Mouse (Mus musculus): ENCODE measurements around the gene Vdr. TPM values are rescaled to one million over a fixed set of nuclear protein-coding genes. Genes with fewer than 3 reads are reported as not detected.

The Vdr gene
- polyA plus RNA-seq, 1 experiment from 2014 or later: 20.6 TPM

- Histone ChIP-seq H3K4me2 (ENCODE audit: low read length) (no peak overlapping the region), H3K27me3 (ENCODE audit: insufficient read depth, low read length) (no peaks in the 10 kb centered on the region), H3K9ac (ENCODE audit: low read depth, low read length) (no peak overlapping the region), H3K4me1 (replicated peaks; ENCODE audit: insufficient read depth, low read length) (no peaks in the 10 kb centered on the region), H3K9me3 (replicated peaks; ENCODE audit: low read length) (no peaks in the 10 kb centered on the region), H3K4me3 (replicated peaks; ENCODE audit: low read depth, low read length) (no peak overlapping the region), H3K36me3 (ENCODE audit: insufficient read depth, low read length) (no peaks in the 10 kb centered on the region), H3K27ac (peak overlapping the region; percentile 71)
- WGBS: 52% methylated on average over 8 of the region's 8 CpGs
- ATAC-seq (replicated peaks; ENCODE audit: low FRiP score, low read depth) (peak; percentile 84), DNase-seq (ENCODE audit: low spot score) (peak; percentile 66)
- no peak for TF ChIP-seq CTCF (IDR thresholded peaks at IDR 0.05; ENCODE audit: low read depth)
Measured at GRCm38 (mm10) chr15:97943356-97943755, 32.9 kb upstream of the Vdr start.

- Histone ChIP-seq H3K4me2 (ENCODE audit: low read length) (no peak overlapping the region), H3K27me3 (ENCODE audit: insufficient read depth, low read length) (no peaks in the 10 kb centered on the region), H3K9ac (ENCODE audit: low read depth, low read length) (no peak overlapping the region), H3K9me3 (replicated peaks; ENCODE audit: low read length) (no peaks in the 10 kb centered on the region), H3K4me1 (replicated peaks; ENCODE audit: insufficient read depth, low read length) (no peaks in the 10 kb centered on the region), H3K4me3 (replicated peaks; ENCODE audit: low read depth, low read length) (no peak overlapping the region), H3K27ac (peak overlapping the region; percentile 47), H3K36me3 (ENCODE audit: insufficient read depth, low read length) (no peaks in the 10 kb centered on the region)
- DNase-seq (ENCODE audit: low spot score) (no peak), ATAC-seq (replicated peaks; ENCODE audit: low FRiP score, low read depth) (no peak)
- 82% methylated on average over 8 of the region's 8 CpGs for WGBS
- TF ChIP-seq CTCF (IDR thresholded peaks at IDR 0.05; ENCODE audit: low read depth): no peak
Measured at GRCm38 (mm10) chr15:97942538-97942937, 32.1 kb upstream of the Vdr start.

GRCm38 (mm10) chr15:97941306-97941705 is 30.9 kb upstream of the Vdr start:
- TF ChIP-seq CTCF (IDR thresholded peaks at IDR 0.05; ENCODE audit: low read depth): no peak
- Histone ChIP-seq H3K9me3 (replicated peaks; ENCODE audit: low read length) (no peaks in the 10 kb centered on the region), H3K36me3 (ENCODE audit: insufficient read depth, low read length) (no peaks in the 10 kb centered on the region), H3K9ac (ENCODE audit: low read depth, low read length) (no peak overlapping the region), H3K4me3 (replicated peaks; ENCODE audit: low read depth, low read length) (no peak overlapping the region), H3K27ac (no peak overlapping the region), H3K4me2 (ENCODE audit: low read length) (no peak overlapping the region), H3K4me1 (replicated peaks; ENCODE audit: insufficient read depth, low read length) (no peaks in the 10 kb centered on the region), H3K27me3 (ENCODE audit: insufficient read depth, low read length) (no peaks in the 10 kb centered on the region)
- no peak for DNase-seq (ENCODE audit: low spot score)
- ATAC-seq (replicated peaks; ENCODE audit: low FRiP score, low read depth): no peak
- 77% methylated on average over 2 of the region's 2 CpGs for WGBS

GRCm38 (mm10) chr15:97940088-97940487 is 29.7 kb upstream of the Vdr start:
- WGBS: 91% methylated on average over 2 of the region's 2 CpGs

GRCm38 (mm10) chr15:97938580-97938979 is 28.1 kb upstream of the Vdr start:
- ATAC-seq (replicated peaks; ENCODE audit: low FRiP score, low read depth) (0 out of 2 replicates have a peak, but pooled peaks have one; percentile 15), DNase-seq (ENCODE audit: low spot score) (no peak)
- no peaks in the 10 kb centered on the region for H3K4me1 ChIP-seq (replicated peaks; ENCODE audit: insufficient read depth, low read length)
- peak overlapping the region; percentile 40; the same call in 1 of the 2 replicates for H3K27ac ChIP-seq
- H3K9me3 ChIP-seq (replicated peaks; ENCODE audit: low read length): no peaks in the 10 kb centered on the region
- TF ChIP-seq CTCF (IDR thresholded peaks at IDR 0.05; ENCODE audit: low read depth): no peak
- no peaks in the 10 kb centered on the region for H3K27me3 ChIP-seq (ENCODE audit: insufficient read depth, low read length)
- no peak overlapping the region for H3K9ac ChIP-seq (ENCODE audit: low read depth, low read length)
- no peak overlapping the region for H3K4me2 ChIP-seq (ENCODE audit: low read length)
- WGBS: 41% methylated on average over 6 of the region's 6 CpGs
- H3K4me3 ChIP-seq (replicated peaks; ENCODE audit: low read depth, low read length): no peak overlapping the region
- H3K36me3 ChIP-seq (ENCODE audit: insufficient read depth, low read length): no peaks in the 10 kb centered on the region

More at GRCm38 (mm10) chr15:97940088-97940487, 29.7 kb upstream of the Vdr start:
- H3K27me3 ChIP-seq (ENCODE audit: insufficient read depth, low read length): no peaks in the 10 kb centered on the region
- no peaks in the 10 kb centered on the region for H3K9me3 ChIP-seq (replicated peaks; ENCODE audit: low read length)
- no peak overlapping the region for H3K4me3 ChIP-seq (replicated peaks; ENCODE audit: low read depth, low read length)
- no peak for DNase-seq (ENCODE audit: low spot score)
- TF ChIP-seq CTCF (IDR thresholded peaks at IDR 0.05; ENCODE audit: low read depth): no peak
- H3K36me3 ChIP-seq (ENCODE audit: insufficient read depth, low read length): no peaks in the 10 kb centered on the region
- H3K9ac ChIP-seq (ENCODE audit: low read depth, low read length): no peak overlapping the region
- ATAC-seq (replicated peaks; ENCODE audit: low FRiP score, low read depth): no peak
- H3K27ac ChIP-seq: no peak overlapping the region
- no peaks in the 10 kb centered on the region for H3K4me1 ChIP-seq (replicated peaks; ENCODE audit: insufficient read depth, low read length)
- no peak overlapping the region for H3K4me2 ChIP-seq (ENCODE audit: low read length)

- no peaks in the 10 kb centered on the region for H3K27me3 ChIP-seq (ENCODE audit: insufficient read depth, low read length)
- DNase-seq (ENCODE audit: low spot score) (no peak), ATAC-seq (replicated peaks; ENCODE audit: low FRiP score, low read depth) (0 out of 2 replicates have a peak, but pooled peaks have one; percentile 47)
- no peak for TF ChIP-seq CTCF (IDR thresholded peaks at IDR 0.05; ENCODE audit: low read depth)
- no peak overlapping the region for H3K4me2 ChIP-seq (ENCODE audit: low read length)
- no peaks in the 10 kb centered on the region for H3K9me3 ChIP-seq (replicated peaks; ENCODE audit: low read length)
- peaks cover 10% of the 10 kb centered on the region for H3K4me1 ChIP-seq (replicated peaks; ENCODE audit: insufficient read depth, low read length)
- H3K9ac ChIP-seq (ENCODE audit: low read depth, low read length): no peak overlapping the region
- WGBS: 50% methylated on average over 12 of the region's 12 CpGs
- no peaks in the 10 kb centered on the region for H3K36me3 ChIP-seq (ENCODE audit: insufficient read depth, low read length)
- H3K27ac ChIP-seq: no peak overlapping the region; the same call in 1 of the 2 replicates
- H3K4me3 ChIP-seq (replicated peaks; ENCODE audit: low read depth, low read length): no peak overlapping the region
Measured at GRCm38 (mm10) chr15:97932441-97932840, 22.0 kb upstream of the Vdr start.

GRCm38 (mm10) chr15:97929259-97929824 is 18.9 kb upstream of the Vdr start:
- no peak for TF ChIP-seq CTCF (IDR thresholded peaks at IDR 0.05; ENCODE audit: low read depth)
- no peaks in the 10 kb centered on the region for H3K36me3 ChIP-seq (ENCODE audit: insufficient read depth, low read length)
- H3K9ac ChIP-seq (ENCODE audit: low read depth, low read length): no peak overlapping the region
- H3K4me1 ChIP-seq (replicated peaks; ENCODE audit: insufficient read depth, low read length): peaks cover 18% of the 10 kb centered on the region
- H3K4me3 ChIP-seq (replicated peaks; ENCODE audit: low read depth, low read length): no peak overlapping the region
- no peak; the same call in 1 of the 2 replicates for ATAC-seq (replicated peaks; ENCODE audit: low FRiP score, low read depth)
- no peak overlapping the region for H3K4me2 ChIP-seq (ENCODE audit: low read length)
- H3K27me3 ChIP-seq (ENCODE audit: insufficient read depth, low read length): no peaks in the 10 kb centered on the region
- DNase-seq (ENCODE audit: low spot score): no peak
- no peak overlapping the region for H3K27ac ChIP-seq
- no peaks in the 10 kb centered on the region for H3K9me3 ChIP-seq (replicated peaks; ENCODE audit: low read length)
- WGBS: 45% methylated on average over 13 of the region's 13 CpGs

Data from kidney, postnatal 0 days (tissue).